Mouse (Mus musculus) CH12.LX (cell line): Measurements from ENCODE around the gene Fev. TPM values are rescaled to one million over a fixed set of nuclear protein-coding genes. Genes with fewer than 3 reads are reported as not detected.

Experiments
- DNase-seq: peaks from one replicate; pipeline ENCODE4 v3.0.0-alpha.2; 2013; ENCODE audit errors: extremely low read depth
- H3K27ac ChIP-seq: 2 replicates; pipeline ENCODE4 v1.5.1; 2012; ENCODE audit warnings: low read depth, mild to moderate bottlenecking, control low read depth, moderate library complexity; ENCODE audit not compliant: insufficient read depth
- H3K27me3 ChIP-seq: replicated peaks from 2 replicates; pipeline ENCODE3; 2012; ENCODE audit warnings: inconsistent platforms
- H3K36me3 ChIP-seq, 2 experiments: replicated peaks in 1 of 2; 2 replicates each; pipeline versions ENCODE3 to v1.6.1; 2012; ENCODE audit warnings: inconsistent platforms in 1 of 2, low read length in 1 of 2, mild to moderate bottlenecking in 1 of 2, mixed read lengths in 1 of 2, moderate library complexity in 1 of 2; ENCODE audit not compliant: control insufficient read depth in 1 of 2, insufficient read depth in 1 of 2
- H3K4me1 ChIP-seq, 2 experiments: 2 replicates each; pipeline ENCODE4 v1.6.1; 2012; ENCODE audit warnings: inconsistent platforms in 1 of 2, moderate library complexity in 1 of 2; ENCODE audit not compliant: insufficient read depth in 2 of 2, control insufficient read depth in 1 of 2
- H3K4me2 ChIP-seq: 2 replicates; pipeline ENCODE4 v1.6.1; 2012; ENCODE audit warnings: low read depth, mild to moderate bottlenecking, control low read depth; ENCODE audit not compliant: poor library complexity, insufficient read depth, severe bottlenecking
- H3K4me3 ChIP-seq, 3 experiments: fragments of 150-350 bp in 1 of 3; sonication (generic) in 1 of 3; replicated peaks in 1 of 3; 2 replicates each; pipeline versions ENCODE3 to v1.5.1; 2011 to 2012; ENCODE audit warnings: low read depth in 2 of 3, low read length in 2 of 3, mild to moderate bottlenecking in 2 of 3, moderate library complexity in 2 of 3, control low read depth in 1 of 3, improper control_type of control experiment in 1 of 3, inconsistent platforms in 1 of 3, mixed read lengths in 1 of 3; ENCODE audit not compliant: poor library complexity in 1 of 3
- H3K79me2 ChIP-seq: replicated peaks from 2 replicates; pipeline ENCODE4 v1.6.1; 2012; ENCODE audit warnings: mild to moderate bottlenecking, moderate library complexity; ENCODE audit not compliant: control insufficient read depth, poor library complexity, insufficient read depth, severe bottlenecking; ENCODE audit errors: extremely low read depth
- H3K9ac ChIP-seq: 2 replicates; pipeline ENCODE4 v1.6.1; 2012; ENCODE audit warnings: low read depth, mild to moderate bottlenecking, control low read depth, moderate library complexity; ENCODE audit not compliant: insufficient read depth
- H3K9me3 ChIP-seq: replicated peaks from 2 replicates; pipeline ENCODE3; 2012; ENCODE audit warnings: low read length, inconsistent platforms, mixed read lengths
- BHLHE40 ChIP-seq: IDR thresholded peaks from 2 replicates; pipeline ENCODE4 v1.6.1; 2011; ENCODE audit warnings: mild to moderate bottlenecking, low read depth, low read length, improper control_type of control experiment
- CHD2 ChIP-seq: IDR thresholded peaks from 2 replicates; pipeline ENCODE4 v1.6.1; 2011; ENCODE audit warnings: low read length, improper control_type of control experiment
- E2F4 ChIP-seq: IDR thresholded peaks from 2 replicates; pipeline ENCODE4 v1.6.1; 2011; ENCODE audit warnings: low read depth, low read length, improper control_type of control experiment; ENCODE audit not compliant: insufficient replicate concordance
- ELF1 ChIP-seq: IDR thresholded peaks from 2 replicates; pipeline ENCODE4 v1.6.1; 2014; ENCODE audit warnings: low read depth, mild to moderate bottlenecking, inconsistent platforms, low read length, improper control_type of control experiment
- GABPA ChIP-seq: IDR thresholded peaks from 2 replicates; pipeline ENCODE4 v1.6.1; 2012; ENCODE audit warnings: low read depth, low read length, improper control_type of control experiment, inconsistent platforms; ENCODE audit not compliant: insufficient replicate concordance
- IRF4 ChIP-seq: IDR thresholded peaks from 2 replicates; pipeline ENCODE4 v1.6.1; 2014; ENCODE audit warnings: low read depth, mild to moderate bottlenecking, inconsistent platforms, low read length, improper control_type of control experiment
- JUN ChIP-seq: IDR thresholded peaks from 2 replicates; pipeline ENCODE4 v1.6.1; 2011; ENCODE audit warnings: low read depth, mild to moderate bottlenecking, low read length, improper control_type of control experiment, moderate library complexity; ENCODE audit not compliant: insufficient read depth
- JUND ChIP-seq: conservative IDR thresholded peaks from 2 replicates; pipeline ENCODE4 v1.6.1; 2011; ENCODE audit warnings: low read depth, low read length, improper control_type of control experiment
- KAT2A ChIP-seq: IDR thresholded peaks from 2 replicates; pipeline ENCODE4 v1.6.1; 2012; ENCODE audit warnings: low read length, improper control_type of control experiment, inconsistent platforms; ENCODE audit not compliant: insufficient replicate concordance
- MAZ ChIP-seq: IDR thresholded peaks from 2 replicates; pipeline ENCODE4 v1.6.1; 2012; ENCODE audit warnings: low read depth, mild to moderate bottlenecking, inconsistent platforms, low read length, improper control_type of control experiment, moderate library complexity
- MXI1 ChIP-seq: IDR thresholded peaks from 2 replicates; pipeline ENCODE4 v1.6.1; 2011; ENCODE audit warnings: mild to moderate bottlenecking, low read depth, low read length, improper control_type of control experiment
- MYC ChIP-seq: IDR thresholded peaks from 2 replicates; pipeline ENCODE4 v1.6.1; 2011; ENCODE audit warnings: low read depth, mild to moderate bottlenecking, improper control_type of control experiment, low read length
- NRF1 ChIP-seq: IDR thresholded peaks from 2 replicates; pipeline ENCODE4 v1.6.1; 2014; ENCODE audit warnings: low read depth, mild to moderate bottlenecking, inconsistent platforms, low read length, improper control_type of control experiment, moderate library complexity
- PAX5 ChIP-seq: IDR thresholded peaks from 2 replicates; pipeline ENCODE4 v1.6.1; 2012; ENCODE audit warnings: low read length, inconsistent platforms, mixed read lengths
- POLR2A ChIP-seq: IDR thresholded peaks from 2 replicates; pipeline ENCODE4 v1.6.1; 2011; ENCODE audit warnings: low read depth, mild to moderate bottlenecking, improper control_type of control experiment, low read length
- POLR2AphosphoS2 ChIP-seq: IDR thresholded peaks from 2 replicates; pipeline ENCODE4 v1.6.1; 2011; ENCODE audit warnings: low read depth, low read length, improper control_type of control experiment
- RAD21 ChIP-seq: IDR thresholded peaks from 2 replicates; pipeline ENCODE4 v1.6.1; 2011; ENCODE audit warnings: low read depth, mild to moderate bottlenecking, low read length, improper control_type of control experiment, moderate library complexity
- RCOR1 ChIP-seq: conservative IDR thresholded peaks from 2 replicates; pipeline ENCODE4 v1.6.1; 2012; ENCODE audit warnings: low read depth, mild to moderate bottlenecking, inconsistent platforms, low read length, improper control_type of control experiment
- SIN3A ChIP-seq: IDR thresholded peaks from 2 replicates; pipeline ENCODE4 v1.6.1; 2012; ENCODE audit warnings: low read length, improper control_type of control experiment, inconsistent platforms
- SMC3 ChIP-seq: IDR thresholded peaks from 2 replicates; pipeline ENCODE4 v1.6.1; 2011; ENCODE audit warnings: low read depth, low read length, improper control_type of control experiment
- TBP ChIP-seq: conservative IDR thresholded peaks from 2 replicates; pipeline ENCODE4 v1.6.1; 2011; ENCODE audit warnings: low read depth, low read length, improper control_type of control experiment
- USF1 ChIP-seq: IDR thresholded peaks from 2 replicates; pipeline ENCODE4 v1.6.1; 2014; ENCODE audit warnings: low read depth, mild to moderate bottlenecking, inconsistent platforms, low read length, improper control_type of control experiment
- USF2 ChIP-seq: conservative IDR thresholded peaks from 2 replicates; pipeline ENCODE4 v1.6.1; 2011; ENCODE audit warnings: low read depth, low read length, improper control_type of control experiment
- ZC3H11A ChIP-seq: IDR thresholded peaks from 2 replicates; pipeline ENCODE4 v1.6.1; 2012; ENCODE audit warnings: low read depth, mild to moderate bottlenecking, inconsistent platforms, low read length, improper control_type of control experiment
- ZMIZ1 ChIP-seq: IDR thresholded peaks from 2 replicates; pipeline ENCODE4 v1.6.1; 2012; ENCODE audit warnings: low read depth, mild to moderate bottlenecking, inconsistent platforms, low read length, improper control_type of control experiment
- ZNF384 ChIP-seq: IDR thresholded peaks from 2 replicates; pipeline ENCODE4 v1.6.1; 2012; ENCODE audit warnings: low read depth, low read length, improper control_type of control experiment, inconsistent platforms
- dilution Hi-C: fragments of 300-500 bp; cut with MboI; formaldehyde crosslinking; loops from 2 replicates; pipeline ENCODE4 v1.14.3; 2020; ENCODE audit warnings: low sequenced_read_pairs; ENCODE audit not compliant: extremely low pct_unique_long_range_greater_than_20kb, extremely low pct_ligation_motif_present
- in situ Hi-C: fragments of 300-500 bp; cut with MboI; formaldehyde crosslinking; loops from 3 replicates; pipeline ENCODE4 v1.14.3; 2019; ENCODE audit warnings: low sequenced_read_pairs, low pct_ligation_motif_present, low pct_unique_long_range_greater_than_20kb, mixed read lengths
- polyA plus RNA-seq: library from polyadenylated mRNA; unstranded; fragments of >175 nt; gene quantifications from 2 replicates; pipeline ENCODE4 v1.2.1, GENCODE M21; 2012; ENCODE audit warnings: low read depth; ENCODE audit not compliant: insufficient read length
- total RNA-seq, 2 experiments: library from RNA; depleted of rRNA; stranded (reverse); fragments of 300-350 nt in 1 of 2; fragments of >200 nt in 1 of 2; gene quantifications; 2 replicates each; pipeline ENCODE4 v1.2.3; 2012 to 2014

Gene Fev
- total RNA-seq (2012; rRNA removed) (not detected in 2 replicates), total RNA-seq (2014; rRNA removed) (not detected in 2 replicates), polyA plus RNA-seq (not detected in 2 replicates)

DNA sequence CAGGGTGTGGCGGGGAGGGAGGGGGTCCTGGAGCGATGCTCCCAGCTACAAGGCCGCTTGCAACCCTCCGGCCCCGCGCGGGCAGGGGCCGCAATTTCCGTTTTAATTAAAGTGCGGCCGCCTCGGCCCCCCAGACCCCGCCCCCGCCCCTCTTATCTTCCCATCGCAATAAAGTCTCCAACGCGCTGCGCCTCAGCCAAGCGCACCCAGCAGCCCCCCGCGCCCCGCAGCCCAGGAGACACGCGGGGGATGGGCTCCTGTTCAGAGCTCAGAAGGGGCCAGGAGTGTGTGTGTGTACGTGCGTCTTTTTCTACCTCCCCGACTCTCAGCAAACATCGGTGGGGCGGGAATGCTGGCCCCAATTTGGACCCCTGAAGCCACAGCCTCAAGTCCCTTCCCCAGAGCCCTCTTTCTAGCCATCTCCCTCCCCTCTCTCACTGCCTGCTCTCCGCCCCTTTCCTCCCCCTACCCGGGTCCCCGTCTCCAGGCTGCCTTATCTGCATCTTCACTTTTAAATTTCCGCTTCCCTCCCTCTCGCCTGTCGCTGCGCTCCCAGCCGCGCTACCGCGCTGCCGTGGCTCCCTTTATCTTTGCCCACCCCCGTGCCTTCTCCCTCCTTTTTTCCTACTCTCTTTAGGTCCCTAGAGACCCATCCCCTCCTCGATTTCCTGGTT lies at the start of gene Fev:
Gene Fev (minus strand): TSS at position 51 of the 674 bp plus-strand sequence.
- peaks cover 32% of the 10 kb centered on the region for H3K27me3 ChIP-seq

DNA sequence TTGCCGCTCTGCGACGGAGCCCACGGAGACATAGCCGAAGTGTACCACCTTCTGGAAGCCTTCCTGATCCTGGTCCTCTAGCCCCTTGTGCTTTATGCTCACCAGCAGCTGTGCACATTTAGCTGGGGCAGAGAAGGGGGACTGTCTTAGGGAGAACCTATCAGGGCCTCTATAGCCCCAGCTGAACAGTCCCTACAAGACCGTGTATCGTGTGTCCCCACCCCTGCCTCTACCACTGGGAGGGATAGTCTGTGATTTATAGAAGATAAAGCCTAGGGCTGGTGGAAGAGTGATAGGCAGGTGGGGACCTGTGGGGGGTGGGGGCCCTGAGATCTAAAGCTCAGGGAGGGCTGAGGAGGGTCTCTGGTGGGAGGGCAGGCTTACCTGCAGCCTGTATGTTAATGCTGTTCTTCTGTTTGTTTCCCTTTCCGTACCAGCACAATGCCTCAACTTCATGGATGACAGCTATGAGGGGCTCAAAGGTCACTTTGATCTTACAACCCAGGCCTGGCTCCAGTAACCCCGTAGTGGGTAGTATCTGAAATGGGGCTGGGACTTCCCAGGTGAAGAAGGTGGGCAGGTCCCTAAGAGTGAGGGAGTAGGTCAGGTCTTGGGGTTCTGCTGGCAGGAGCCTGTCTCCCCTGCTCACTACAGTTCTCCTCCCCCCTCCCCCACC lies 42.5 kb upstream of the Fev start:
- dilution Hi-C loops = no loop called here
- DNase-seq = no peak
- in situ Hi-C loops = loop anchor here (25.0 kb wide), 2 partner anchors 335 to 535 kb away; partner anchors contain the start of genes Asic4 and Ptprn
- H3K27ac ChIP-seq = no peak overlapping the region
- no peak overlapping the region for H3K4me2 ChIP-seq
- peaks cover 82% of the 10 kb centered on the region for H3K27me3 ChIP-seq
- H3K4me3 ChIP-seq = no peak overlapping the region
- no peaks in the 10 kb centered on the region for H3K36me3 ChIP-seq
- peaks cover under 1 to 2% of the 10 kb centered on the region in 2 experiments; a peak in 2 of 4 replicates for H3K4me1 ChIP-seq
- H3K9ac ChIP-seq = no peak overlapping the region
- no peak for TF ChIP-seq KAT2A
- no peak for TF ChIP-seq SIN3A
- no peak for TF ChIP-seq NRF1
- no peak for TF ChIP-seq USF1
- TF ChIP-seq RCOR1 = no peak
- no peak for TF ChIP-seq JUND
- TF ChIP-seq BHLHE40 = no peak
- TF ChIP-seq RAD21 = no peak
- TF ChIP-seq SMC3 = no peak
- no peak for TF ChIP-seq E2F4
- TF ChIP-seq GABPA = no peak
- TF ChIP-seq JUN = no peak
- no peak for TF ChIP-seq ELF1
- no peak for TF ChIP-seq PAX5
- no peak for TF ChIP-seq POLR2A
- H3K9me3 ChIP-seq = no peaks in the 10 kb centered on the region
- H3K79me2 ChIP-seq = no peaks in the 10 kb centered on the region

More for the DNA sequence above, at the start of gene Fev:
- H3K4me2 ChIP-seq = no peak within 1 kb of the TSS
- peaks cover 26% of the 10 kb centered on the region for H3K9me3 ChIP-seq
- no peak within 1 kb of the TSS for H3K9ac ChIP-seq
- H3K27ac ChIP-seq = no peak within 1 kb of the TSS
- H3K36me3 ChIP-seq = no peaks in the 10 kb centered on the region
- H3K79me2 ChIP-seq = no peaks in the 10 kb centered on the region
- H3K4me1 ChIP-seq = 0 out of 4 replicates have a peak, but pooled peaks cover 0 to 2% of the 10 kb centered on the region in 2 experiments
- TF ChIP-seq USF2 (no peak), SIN3A (no peak), JUN (no peak), BHLHE40 (no peak), SMC3 (no peak), KAT2A (no peak), CHD2 (no peak), MYC (no peak), MAZ (no peak), ZMIZ1 (no peak), POLR2AphosphoS2 (no peak), E2F4 (no peak), TBP (no peak), ZC3H11A (no peak), IRF4 (no peak), GABPA (no peak), MXI1 (no peak), ZNF384 (no peak)
- dilution Hi-C loops = no loop called here
- in situ Hi-C loops = no loop called here
- H3K4me3 ChIP-seq = no peak within 1 kb of the TSS
- no peak for DNase-seq
